Mouse (Mus musculus): Measurements from ENCODE around the gene Tubd1. TPM values are rescaled to one million over a fixed set of nuclear protein-coding genes. Genes with fewer than 3 reads are reported as not detected.

The Tubd1 gene
- total and polyA plus RNA-seq, 2 experiments from 2014 or later = 2.5 to 8.0 TPM

- Histone ChIP-seq H3K27ac (ENCODE audit: low read depth) (0 out of 2 replicates have a peak overlapping the region, but pooled peaks have one; percentile 46), H3K9ac (replicated peaks; ENCODE audit: low read depth, low read length) (no peak overlapping the region), H3K4me1 (ENCODE audit: control insufficient read depth, insufficient read depth) (no peaks in the 10 kb centered on the region; the same call in 1 of the 2 replicates), H3K9me3 (replicated peaks; ENCODE audit: control insufficient read depth, low read length) (no peaks in the 10 kb centered on the region), H3K27me3 (ENCODE audit: control insufficient read depth, insufficient read depth, low read length) (no peaks in the 10 kb centered on the region), H3K4me2 (ENCODE audit: low read depth, low read length) (no peak overlapping the region), H3K4me3 (ENCODE audit: low read depth, low read length) (no peak overlapping the region), H3K36me3 (replicated peaks; ENCODE audit: control insufficient read depth, insufficient read depth, low read length) (no peaks in the 10 kb centered on the region)
- WGBS = 73% methylated on average over 6 of the region's 6 CpGs
- ATAC-seq (ENCODE audit: insufficient read depth, low read depth) = no peak
- TF ChIP-seq EP300 (IDR thresholded peaks at IDR 0.05; ENCODE audit: low read depth) = no peak
- no peak for TF ChIP-seq CTCF (IDR thresholded peaks at IDR 0.05; ENCODE audit: low read depth)
- no peak for DNase-seq (ENCODE audit: low spot score)
Observed at GRCm38 (mm10) chr11:86594188-86594876, 49.5 kb downstream of the Tubd1 start.

DNA sequence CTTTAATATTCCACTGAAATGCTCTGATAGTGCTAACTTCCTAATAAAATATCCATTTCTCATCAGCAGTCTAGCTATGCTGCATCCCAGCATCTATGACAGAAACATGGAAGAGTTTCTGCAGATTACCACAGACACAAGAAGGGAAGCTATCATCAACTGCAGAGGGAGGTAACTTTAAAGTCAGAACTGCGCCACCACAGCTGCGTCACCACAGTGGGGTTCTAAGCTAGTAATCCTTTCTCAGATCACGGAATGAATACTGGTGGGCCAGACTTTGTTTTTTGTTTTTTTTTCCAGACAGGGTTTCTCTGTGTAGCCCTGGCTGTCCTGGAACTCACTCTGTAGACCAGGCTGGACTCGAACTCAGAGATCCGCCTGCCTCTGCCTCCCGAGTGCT, 50.6 kb downstream of the Tubd1 start:
- ATAC-seq (ENCODE audit: insufficient read depth, low read depth) = no peak
- no peaks in the 10 kb centered on the region for H3K36me3 ChIP-seq (replicated peaks; ENCODE audit: control insufficient read depth, insufficient read depth, low read length)
- H3K27me3 ChIP-seq (ENCODE audit: control insufficient read depth, insufficient read depth, low read length) = no peaks in the 10 kb centered on the region
- no peak overlapping the region for H3K4me3 ChIP-seq (ENCODE audit: low read depth, low read length)
- DNase-seq (ENCODE audit: low spot score) = no peak
- no peak for TF ChIP-seq CTCF (IDR thresholded peaks at IDR 0.05; ENCODE audit: low read depth)
- TF ChIP-seq EP300 (IDR thresholded peaks at IDR 0.05; ENCODE audit: low read depth) = no peak
- H3K4me2 ChIP-seq (ENCODE audit: low read depth, low read length) = no peak overlapping the region
- H3K9me3 ChIP-seq (replicated peaks; ENCODE audit: control insufficient read depth, low read length) = no peaks in the 10 kb centered on the region
- 91% methylated on average over 6 of the region's 6 CpGs for WGBS
- H3K27ac ChIP-seq (ENCODE audit: low read depth) = no peak overlapping the region
- no peak overlapping the region for H3K9ac ChIP-seq (replicated peaks; ENCODE audit: low read depth, low read length)
- H3K4me1 ChIP-seq (ENCODE audit: control insufficient read depth, insufficient read depth) = no peaks in the 10 kb centered on the region; the same call in 1 of the 2 replicates

DNA sequence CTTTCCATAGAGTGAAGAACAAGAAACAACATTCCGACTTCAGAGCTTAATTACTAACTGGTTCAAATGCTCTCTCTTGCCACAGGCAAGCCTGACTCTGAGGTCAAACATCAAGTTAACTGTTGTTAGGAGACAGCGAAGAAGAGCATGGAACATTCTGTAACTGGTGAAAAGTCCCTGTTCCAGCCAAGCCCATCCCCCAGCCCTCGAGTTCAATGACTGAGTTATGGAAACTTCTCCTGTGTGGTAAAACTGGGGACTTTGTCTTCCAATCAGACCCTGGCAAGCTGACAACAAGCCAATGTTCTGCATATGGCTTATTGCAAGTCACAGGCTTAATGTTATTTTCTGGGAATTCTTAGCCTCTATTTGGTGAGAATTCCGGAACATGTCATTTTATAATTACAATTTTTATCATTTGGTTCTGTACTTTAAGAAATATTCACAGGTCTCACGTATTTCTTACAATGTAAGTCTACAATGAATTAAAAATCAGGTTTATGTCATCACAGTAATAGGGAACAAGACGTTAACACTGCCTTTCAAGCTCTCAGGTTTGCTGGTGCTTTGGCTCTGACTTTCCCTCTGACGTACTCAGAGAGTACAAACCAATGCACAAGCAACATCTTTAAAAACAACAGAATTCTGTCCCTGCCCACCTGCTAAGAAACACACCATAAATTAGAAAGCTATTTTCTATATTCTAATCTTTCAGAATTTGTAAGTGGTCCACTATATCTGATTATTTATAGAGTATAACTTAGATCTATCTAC, 51.6 kb downstream of the Tubd1 start:
- TF ChIP-seq EP300 (IDR thresholded peaks at IDR 0.05; ENCODE audit: low read depth) = no peak
- TF ChIP-seq CTCF (IDR thresholded peaks at IDR 0.05; ENCODE audit: low read depth) = no peak
- no peaks in the 10 kb centered on the region for H3K36me3 ChIP-seq (replicated peaks; ENCODE audit: control insufficient read depth, insufficient read depth, low read length)
- no peak overlapping the region for H3K27ac ChIP-seq (ENCODE audit: low read depth)
- WGBS = 75% methylated on average over 7 of the region's 7 CpGs
- ATAC-seq (ENCODE audit: insufficient read depth, low read depth) = no peak
- no peak overlapping the region for H3K4me3 ChIP-seq (ENCODE audit: low read depth, low read length)
- no peaks in the 10 kb centered on the region for H3K27me3 ChIP-seq (ENCODE audit: control insufficient read depth, insufficient read depth, low read length)
- H3K9me3 ChIP-seq (replicated peaks; ENCODE audit: control insufficient read depth, low read length) = no peaks in the 10 kb centered on the region
- DNase-seq (ENCODE audit: low spot score) = no peak
- no peaks in the 10 kb centered on the region; the same call in 1 of the 2 replicates for H3K4me1 ChIP-seq (ENCODE audit: control insufficient read depth, insufficient read depth)
- H3K4me2 ChIP-seq (ENCODE audit: low read depth, low read length) = no peak overlapping the region
- no peak overlapping the region for H3K9ac ChIP-seq (replicated peaks; ENCODE audit: low read depth, low read length)

DNA sequence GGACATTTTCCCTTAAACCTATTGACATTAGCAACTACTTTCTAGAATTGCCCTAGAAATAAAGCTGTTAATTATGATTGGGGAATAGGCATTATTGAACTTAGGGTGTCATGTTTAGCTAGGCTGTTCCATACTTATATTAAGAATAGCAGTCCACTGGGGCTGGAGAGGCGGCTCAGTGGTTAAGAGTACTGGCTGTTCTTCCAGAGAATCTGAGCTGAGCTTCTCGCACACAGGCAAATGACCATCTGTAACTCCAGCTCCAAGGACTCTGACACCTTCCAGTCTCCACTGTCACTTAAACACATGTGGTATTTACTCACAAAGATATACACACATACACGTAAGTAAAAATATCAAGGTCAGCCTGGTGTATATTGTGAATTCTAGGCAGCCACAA, 52.2 kb downstream of the Tubd1 start:
- ATAC-seq (ENCODE audit: insufficient read depth, low read depth) (no peak), DNase-seq (ENCODE audit: low spot score) (no peak)
- no peaks in the 10 kb centered on the region for H3K27me3 ChIP-seq (ENCODE audit: control insufficient read depth, insufficient read depth, low read length)
- WGBS = 87% methylated on average over 3 of the region's 3 CpGs
- H3K4me3 ChIP-seq (ENCODE audit: low read depth, low read length) = no peak overlapping the region
- no peak overlapping the region for H3K4me2 ChIP-seq (ENCODE audit: low read depth, low read length)
- no peak overlapping the region for H3K9ac ChIP-seq (replicated peaks; ENCODE audit: low read depth, low read length)
- no peaks in the 10 kb centered on the region; the same call in 1 of the 2 replicates for H3K4me1 ChIP-seq (ENCODE audit: control insufficient read depth, insufficient read depth)
- H3K27ac ChIP-seq (ENCODE audit: low read depth) = no peak overlapping the region
- H3K9me3 ChIP-seq (replicated peaks; ENCODE audit: control insufficient read depth, low read length) = no peaks in the 10 kb centered on the region
- H3K36me3 ChIP-seq (replicated peaks; ENCODE audit: control insufficient read depth, insufficient read depth, low read length) = no peaks in the 10 kb centered on the region
- TF ChIP-seq CTCF (IDR thresholded peaks at IDR 0.05; ENCODE audit: low read depth) (no peak), EP300 (IDR thresholded peaks at IDR 0.05; ENCODE audit: low read depth) (no peak)

GRCm38 (mm10) chr11:86598154-86598553, 53.4 kb downstream of the Tubd1 start:
- DNase-seq (ENCODE audit: low spot score) (no peak), ATAC-seq (ENCODE audit: insufficient read depth, low read depth) (no peak)
- no peak overlapping the region for H3K27ac ChIP-seq (ENCODE audit: low read depth)
- H3K36me3 ChIP-seq (replicated peaks; ENCODE audit: control insufficient read depth, insufficient read depth, low read length) = no peaks in the 10 kb centered on the region
- H3K4me1 ChIP-seq (ENCODE audit: control insufficient read depth, insufficient read depth) = no peaks in the 10 kb centered on the region
- no peak for TF ChIP-seq EP300 (IDR thresholded peaks at IDR 0.05; ENCODE audit: low read depth)
- TF ChIP-seq CTCF (IDR thresholded peaks at IDR 0.05; ENCODE audit: low read depth) = no peak
- no peak overlapping the region for H3K4me3 ChIP-seq (ENCODE audit: low read depth, low read length)
- H3K4me2 ChIP-seq (ENCODE audit: low read depth, low read length) = no peak overlapping the region
- no peak overlapping the region for H3K9ac ChIP-seq (replicated peaks; ENCODE audit: low read depth, low read length)
- H3K9me3 ChIP-seq (replicated peaks; ENCODE audit: control insufficient read depth, low read length) = no peaks in the 10 kb centered on the region
- no peaks in the 10 kb centered on the region for H3K27me3 ChIP-seq (ENCODE audit: control insufficient read depth, insufficient read depth, low read length)
- WGBS = 92% methylated on average over 5 of the region's 5 CpGs

Measured in heart, postnatal 0 days (tissue).